Mouse (Mus musculus): ENCODE measurements around the gene Rgs2. TPM values are rescaled to one million over a fixed set of nuclear protein-coding genes. Genes with fewer than 3 reads are reported as not detected.

Gene Rgs2
- total RNA-seq, 1 experiment, result 0.49 TPM

GRCm38 (mm10) chr1:144030499-144030898 lies 26.5 kb upstream of the Rgs2 start:
- no peak for DNase-seq (ENCODE audit: low read depth, low spot score)
- Histone ChIP-seq H3K9ac (ENCODE audit: insufficient read depth, low read depth, low read length, poor library complexity, severe bottlenecking) (no peak overlapping the region), H3K4me3 (ENCODE audit: insufficient read depth in 1 of 2, low read depth in 1 of 2, low read length in 2 of 2, poor library complexity in 1 of 2, severe bottlenecking in 1 of 2) (no peak overlapping the region), H3K36me3 (ENCODE audit: control insufficient read depth, insufficient read depth, low read length, poor library complexity, severe bottlenecking) (no peaks in the 10 kb centered on the region), H3K9me3 (ENCODE audit: control insufficient read depth, insufficient read depth, low read depth, low read length) (no peaks in the 10 kb centered on the region), H3K4me1 (ENCODE audit: control insufficient read depth in 2 of 2, insufficient read depth in 2 of 2, low read length in 2 of 2, poor library complexity in 1 of 2) (no peaks in the 10 kb centered on the region), H3K27ac (ENCODE audit: insufficient read depth, low read depth, low read length, poor library complexity, severe bottlenecking) (no peak overlapping the region)
- in situ Hi-C loops (cut with MboI; ENCODE audit: low sequenced_read_pairs in 2 of 2, unreplicated experiment in 2 of 2), result no loop called here
- no peak for TF ChIP-seq MAFK (IDR thresholded peaks at IDR 0.05; ENCODE audit: insufficient read depth, low read depth, low read length)
- TF ChIP-seq ZNF384 (IDR thresholded peaks at IDR 0.05; ENCODE audit: low read depth, low read length), result no peak
- no peak for TF ChIP-seq ZC3H11A (IDR thresholded peaks at IDR 0.05; ENCODE audit: borderline replicate concordance, low read depth, low read length)
- no peak for TF ChIP-seq CHD2 (IDR thresholded peaks at IDR 0.05; ENCODE audit: low read depth, low read length)
- TF ChIP-seq HCFC1 (IDR thresholded peaks at IDR 0.05; ENCODE audit: borderline replicate concordance, insufficient read depth, low read length), result no peak

GRCm38 (mm10) chr1:144029679-144030078 lies 25.7 kb upstream of the Rgs2 start:
- Histone ChIP-seq H3K4me3 (ENCODE audit: insufficient read depth in 1 of 2, low read depth in 1 of 2, low read length in 2 of 2, poor library complexity in 1 of 2, severe bottlenecking in 1 of 2) (no peak overlapping the region), H3K9ac (ENCODE audit: insufficient read depth, low read depth, low read length, poor library complexity, severe bottlenecking) (no peak overlapping the region), H3K9me3 (ENCODE audit: control insufficient read depth, insufficient read depth, low read depth, low read length) (no peaks in the 10 kb centered on the region), H3K36me3 (ENCODE audit: control insufficient read depth, insufficient read depth, low read length, poor library complexity, severe bottlenecking) (no peaks in the 10 kb centered on the region), H3K27ac (ENCODE audit: insufficient read depth, low read depth, low read length, poor library complexity, severe bottlenecking) (no peak overlapping the region), H3K4me1 (ENCODE audit: control insufficient read depth in 2 of 2, insufficient read depth in 2 of 2, low read length in 2 of 2, poor library complexity in 1 of 2) (no peaks in the 10 kb centered on the region)
- DNase-seq (ENCODE audit: low read depth, low spot score), result no peak
- no peak for TF ChIP-seq ZC3H11A (IDR thresholded peaks at IDR 0.05; ENCODE audit: borderline replicate concordance, low read depth, low read length)
- no peak for TF ChIP-seq MAFK (IDR thresholded peaks at IDR 0.05; ENCODE audit: insufficient read depth, low read depth, low read length)
- no peak for TF ChIP-seq HCFC1 (IDR thresholded peaks at IDR 0.05; ENCODE audit: borderline replicate concordance, insufficient read depth, low read length)
- TF ChIP-seq CHD2 (IDR thresholded peaks at IDR 0.05; ENCODE audit: low read depth, low read length), result no peak
- no peak for TF ChIP-seq ZNF384 (IDR thresholded peaks at IDR 0.05; ENCODE audit: low read depth, low read length)
- in situ Hi-C loops (cut with MboI; ENCODE audit: low sequenced_read_pairs in 2 of 2, unreplicated experiment in 2 of 2), result no loop called here

GRCm38 (mm10) chr1:144018417-144018958 lies 14.5 kb upstream of the Rgs2 start:
- in situ Hi-C loops (cut with MboI; ENCODE audit: low sequenced_read_pairs in 2 of 2, unreplicated experiment in 2 of 2), result loop anchor here in 1 of 2 experiments (25.0 kb wide), 1 partner anchor 206 kb away; no protein-coding TSS in a partner anchor
- H3K4me1 ChIP-seq (ENCODE audit: control insufficient read depth in 2 of 2, insufficient read depth in 2 of 2, low read length in 2 of 2, poor library complexity in 1 of 2), result no peaks in the 10 kb centered on the region
- no peak overlapping the region for H3K4me3 ChIP-seq (ENCODE audit: insufficient read depth in 1 of 2, low read depth in 1 of 2, low read length in 2 of 2, poor library complexity in 1 of 2, severe bottlenecking in 1 of 2)
- H3K9me3 ChIP-seq (ENCODE audit: control insufficient read depth, insufficient read depth, low read depth, low read length), result no peaks in the 10 kb centered on the region
- H3K9ac ChIP-seq (ENCODE audit: insufficient read depth, low read depth, low read length, poor library complexity, severe bottlenecking), result no peak overlapping the region
- no peaks in the 10 kb centered on the region for H3K36me3 ChIP-seq (ENCODE audit: control insufficient read depth, insufficient read depth, low read length, poor library complexity, severe bottlenecking)
- H3K27ac ChIP-seq (ENCODE audit: insufficient read depth, low read depth, low read length, poor library complexity, severe bottlenecking), result no peak overlapping the region
- no peak for TF ChIP-seq MAFK (IDR thresholded peaks at IDR 0.05; ENCODE audit: insufficient read depth, low read depth, low read length)
- no peak for TF ChIP-seq ZC3H11A (IDR thresholded peaks at IDR 0.05; ENCODE audit: borderline replicate concordance, low read depth, low read length)
- no peak for TF ChIP-seq ZNF384 (IDR thresholded peaks at IDR 0.05; ENCODE audit: low read depth, low read length)
- TF ChIP-seq CHD2 (IDR thresholded peaks at IDR 0.05; ENCODE audit: low read depth, low read length), result no peak
- no peak for TF ChIP-seq HCFC1 (IDR thresholded peaks at IDR 0.05; ENCODE audit: borderline replicate concordance, insufficient read depth, low read length)
- no peak for DNase-seq (ENCODE audit: low read depth, low spot score)

- H3K4me1 ChIP-seq (ENCODE audit: control insufficient read depth in 2 of 2, insufficient read depth in 2 of 2, low read length in 2 of 2, poor library complexity in 1 of 2), result no peaks in the 10 kb centered on the region
- H3K27ac ChIP-seq (ENCODE audit: insufficient read depth, low read depth, low read length, poor library complexity, severe bottlenecking), result no peak overlapping the region
- DNase-seq (ENCODE audit: low read depth, low spot score), result no peak
- H3K4me3 ChIP-seq (ENCODE audit: insufficient read depth in 1 of 2, low read depth in 1 of 2, low read length in 2 of 2, poor library complexity in 1 of 2, severe bottlenecking in 1 of 2), result no peak overlapping the region
- TF ChIP-seq HCFC1 (IDR thresholded peaks at IDR 0.05; ENCODE audit: borderline replicate concordance, insufficient read depth, low read length) (no peak), ZC3H11A (IDR thresholded peaks at IDR 0.05; ENCODE audit: borderline replicate concordance, low read depth, low read length) (no peak), MAFK (IDR thresholded peaks at IDR 0.05; ENCODE audit: insufficient read depth, low read depth, low read length) (no peak), ZNF384 (IDR thresholded peaks at IDR 0.05; ENCODE audit: low read depth, low read length) (no peak), CHD2 (IDR thresholded peaks at IDR 0.05; ENCODE audit: low read depth, low read length) (no peak)
- no peak overlapping the region for H3K9ac ChIP-seq (ENCODE audit: insufficient read depth, low read depth, low read length, poor library complexity, severe bottlenecking)
- no peaks in the 10 kb centered on the region for H3K9me3 ChIP-seq (ENCODE audit: control insufficient read depth, insufficient read depth, low read depth, low read length)
- H3K36me3 ChIP-seq (ENCODE audit: control insufficient read depth, insufficient read depth, low read length, poor library complexity, severe bottlenecking), result no peaks in the 10 kb centered on the region
- in situ Hi-C loops (cut with MboI; ENCODE audit: low sequenced_read_pairs in 2 of 2, unreplicated experiment in 2 of 2), result loop anchor here in 1 of 2 experiments (25.0 kb wide), 1 partner anchor 202 kb away; no protein-coding TSS in a partner anchor
These were observed 10.0 kb upstream of the Rgs2 start for GRCm38 (mm10) chr1:144013913-144014312.

Measured in ES-E14 (cell line).